In the genomic region with DNA sequence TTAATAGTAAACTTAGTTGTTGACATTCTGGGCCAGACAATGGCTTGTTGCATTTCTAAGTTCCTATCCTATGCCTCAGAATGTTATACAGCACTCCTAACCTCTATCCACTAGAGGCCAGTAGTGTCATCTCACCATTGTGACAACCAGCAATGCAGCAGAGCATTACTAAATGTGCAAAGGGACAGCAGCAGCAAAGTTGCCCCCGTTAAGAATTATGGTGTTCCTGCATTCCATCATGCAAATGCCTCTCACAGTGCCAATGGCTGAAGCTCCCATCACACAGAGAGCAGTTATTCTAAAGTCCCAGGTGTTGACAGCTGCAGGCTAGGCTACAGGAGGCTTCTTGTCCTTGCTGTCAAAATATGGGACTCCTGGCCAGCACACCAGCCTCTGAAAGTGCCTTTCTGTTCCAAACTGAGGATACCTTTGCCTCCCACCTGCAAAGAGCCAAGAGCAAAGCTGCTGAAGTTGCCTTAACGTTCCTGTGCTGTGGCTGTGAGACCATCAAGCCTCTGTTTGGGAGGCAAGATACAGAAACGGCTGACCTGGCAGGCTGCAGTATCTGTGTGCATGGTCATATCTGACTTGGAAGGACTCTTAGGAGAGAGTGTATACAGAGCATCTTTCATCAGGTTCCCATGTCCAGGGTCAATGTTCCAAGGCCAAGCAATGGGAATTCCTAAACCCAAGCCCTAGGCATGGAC, we compare ENCODE assay signal across 7 mouse cellular contexts.
A peak's percentile ranks its signal among the peaks of the same experiment; 100 is the strongest.
DNase-seq lines count a peak whose midpoint lies in the region; ATAC-seq and TF ChIP-seq lines count a peak whose summit lies in the region.

No protein-coding gene starts in this region.

- H3K27ac ChIP-seq in heart, postnatal 0 days (ENCODE audit: low read depth) = peak overlapping the region; percentile 92
- peak overlapping the region; percentile 61 for H3K27ac ChIP-seq in midbrain, embryonic 10.5 days (replicated peaks)
- H3K27ac ChIP-seq in kidney, embryonic 14.5 days (ENCODE audit: low read depth, low read length) = no peak overlapping the region

- no peak for TF ChIP-seq EP300 in heart, postnatal 0 days (IDR thresholded peaks at IDR 0.05; ENCODE audit: low read depth)

- WGBS in heart, postnatal 0 days = 8% methylated on average over 3 of the region's 3 CpGs
- WGBS in midbrain, embryonic 10.5 days = 59% methylated on average over 3 of the region's 3 CpGs
- WGBS in kidney, embryonic 14.5 days = 30% methylated on average over 3 of the region's 3 CpGs

- peak; percentile 81 for TF ChIP-seq CTCF in heart, postnatal 0 days (IDR thresholded peaks at IDR 0.05; ENCODE audit: low read depth)

- H3K9ac ChIP-seq in heart, postnatal 0 days (replicated peaks; ENCODE audit: low read depth, low read length) = no peak overlapping the region
- H3K9ac ChIP-seq in kidney, embryonic 14.5 days (ENCODE audit: low read depth, low read length) = no peak overlapping the region

- peak; percentile 62 for ATAC-seq in common myeloid progenitor, adult 5-6 weeks (replicated peaks; ENCODE audit: low read depth, poor library complexity, severe bottlenecking)
- peak; percentile 22; the same call in 1 of the 2 replicates for ATAC-seq in heart, postnatal 0 days (ENCODE audit: insufficient read depth, low read depth)
- ATAC-seq in kidney, embryonic 14.5 days (ENCODE audit: low FRiP score, low TSS enrichment) = no peak

- peaks cover 20% of the 10 kb centered on the region; the same call in 1 of the 2 replicates for H3K4me1 ChIP-seq in heart, postnatal 0 days (ENCODE audit: control insufficient read depth, insufficient read depth)
- H3K4me1 ChIP-seq in midbrain, embryonic 10.5 days = peaks cover 17% of the 10 kb centered on the region
- H3K4me1 ChIP-seq in kidney, embryonic 14.5 days (ENCODE audit: control insufficient read depth, insufficient read depth, low read length) = peaks cover 16% of the 10 kb centered on the region

- H3K36me3 ChIP-seq in heart, postnatal 0 days (replicated peaks; ENCODE audit: control insufficient read depth, insufficient read depth, low read length) = 0 out of 2 replicates have a peak, but pooled peaks cover 3% of the 10 kb centered on the region
- no peaks in the 10 kb centered on the region for H3K36me3 ChIP-seq in midbrain, embryonic 10.5 days
- H3K36me3 ChIP-seq in kidney, embryonic 14.5 days (ENCODE audit: control insufficient read depth, insufficient read depth, low read length) = no peaks in the 10 kb centered on the region

- peak overlapping the region; percentile 23 for H3K4me2 ChIP-seq in heart, postnatal 0 days (ENCODE audit: low read depth, low read length)
- H3K4me2 ChIP-seq in kidney, embryonic 14.5 days (replicated peaks; ENCODE audit: low read depth, low read length) = no peak overlapping the region

- no peaks in the 10 kb centered on the region for H3K9me3 ChIP-seq in heart, postnatal 0 days (replicated peaks; ENCODE audit: control insufficient read depth, low read length)
- no peaks in the 10 kb centered on the region for H3K9me3 ChIP-seq in midbrain, embryonic 10.5 days (replicated peaks)
- H3K9me3 ChIP-seq in kidney, embryonic 14.5 days (ENCODE audit: control insufficient read depth, low read length) = no peaks in the 10 kb centered on the region

- H3K4me3 ChIP-seq in heart, postnatal 0 days (ENCODE audit: low read depth, low read length) = no peak overlapping the region
- no peak overlapping the region for H3K4me3 ChIP-seq in midbrain, embryonic 10.5 days
- H3K4me3 ChIP-seq in kidney, embryonic 14.5 days (ENCODE audit: low read length) = no peak overlapping the region

- H3K27me3 ChIP-seq in heart, postnatal 0 days (ENCODE audit: control insufficient read depth, insufficient read depth, low read length) = no peaks in the 10 kb centered on the region
- H3K27me3 ChIP-seq in midbrain, embryonic 10.5 days (ENCODE audit: low read depth, poor library complexity, severe bottlenecking) = no peaks in the 10 kb centered on the region
- no peaks in the 10 kb centered on the region for H3K27me3 ChIP-seq in kidney, embryonic 14.5 days (ENCODE audit: control insufficient read depth, insufficient read depth, low read length)

- DNase-seq in A20 (ENCODE audit: low read depth, low spot score) = peak; percentile 18
- peak; percentile 16 for DNase-seq in ES-CJ7 (ENCODE audit: low read depth, low spot score)
- DNase-seq in heart, postnatal 0 days (ENCODE audit: low spot score) = peak; percentile 74
- no peak for DNase-seq in midbrain, embryonic 10.5 days (ENCODE audit: low spot score)
- no peak for DNase-seq in adrenal gland, postnatal 4 days (ENCODE audit: low spot score in 2 of 2)

Comparison
In these comparisons a context has a peak if more than half of its experiments do, and no peak if none do; other contexts are left out.
1. DNase-seq: peak in A20 (single experiment), ES-CJ7 (single experiment) and heart, postnatal 0 days (single experiment); none in midbrain, embryonic 10.5 days (single experiment) and adrenal gland, postnatal 4 days (0 of 2).